Mouse (Mus musculus): Measurements from ENCODE around the gene Il25.

DNA sequence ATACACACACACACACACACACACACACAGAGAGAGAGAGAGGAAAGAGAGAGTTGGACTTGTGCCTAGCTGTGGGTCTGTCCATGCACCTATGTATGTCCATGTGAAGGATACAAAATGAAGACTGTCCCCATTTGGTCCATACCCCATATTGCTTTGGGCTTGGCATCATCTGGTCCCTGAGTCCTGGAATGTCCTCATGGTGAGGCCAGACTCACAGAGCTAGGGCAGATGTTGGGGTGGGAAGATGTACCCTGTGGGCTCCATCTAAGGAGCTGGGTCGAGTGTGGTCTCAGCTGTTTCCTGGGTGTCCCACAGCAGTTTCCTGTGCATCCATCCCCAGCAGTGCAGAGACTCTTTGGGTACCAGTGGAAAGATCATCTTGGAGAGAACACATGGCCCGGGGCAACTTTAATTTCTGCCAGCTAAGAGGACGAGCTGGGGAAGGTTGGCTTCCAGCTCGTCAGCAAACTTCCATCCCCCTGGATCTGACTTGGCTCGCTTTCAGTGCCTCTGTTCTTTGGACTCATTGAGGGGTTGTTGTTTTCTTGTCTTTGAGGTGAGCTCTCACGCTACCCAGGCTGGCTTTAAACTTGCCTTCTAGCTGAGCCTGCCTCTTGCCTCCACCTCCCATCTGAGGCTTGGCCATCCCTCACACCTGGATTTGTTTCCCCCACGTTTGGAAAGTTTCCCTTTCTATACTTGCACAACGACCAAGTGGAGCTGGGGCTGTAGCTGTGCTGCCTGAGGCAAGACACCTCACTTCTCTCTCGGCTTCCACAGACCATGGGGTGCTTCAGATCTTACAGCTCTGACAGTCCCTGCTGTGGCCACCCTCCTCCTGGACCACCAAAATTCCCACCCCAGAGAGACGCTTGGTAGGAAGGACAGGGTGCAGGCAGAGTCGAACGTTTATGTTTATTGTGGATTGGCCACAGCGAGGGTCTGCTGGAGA is 8.8 kb downstream of the Il25 start:
- TF ChIP-seq CTCF (IDR thresholded peaks at IDR 0.05; ENCODE audit: control insufficient read depth, insufficient read depth, low read length), result no peak
- no peak for TF ChIP-seq POLR2A (IDR thresholded peaks at IDR 0.05; ENCODE audit: borderline replicate concordance, control insufficient read depth, low read depth, low read length)
